Mouse (Mus musculus) heart, embryonic 10.5 days (tissue): Measurements from ENCODE around the gene Mtmr14. TPM values are rescaled to one million over a fixed set of nuclear protein-coding genes. Genes with fewer than 3 reads are reported as not detected.

Experiments used
- DNase-seq: peaks from one replicate; pipeline ENCODE4 v3.0.0-alpha.2; 2017; ENCODE audit warnings: low spot score
- H3K27ac ChIP-seq: fragments of 300-500 bp; sonication (generic); 2 replicates; pipeline ENCODE4 v1.5.1; 2016; ENCODE audit warnings: mild to moderate bottlenecking
- H3K27me3 ChIP-seq: fragments of 300-500 bp; sonication (generic); 2 replicates; pipeline ENCODE4 v1.6.1; 2016; ENCODE audit warnings: mild to moderate bottlenecking; ENCODE audit not compliant: poor library complexity, insufficient read depth, severe bottlenecking
- H3K36me3 ChIP-seq: fragments of 300-500 bp; sonication (generic); 2 replicates; pipeline ENCODE4 v1.6.1; 2016; ENCODE audit warnings: mild to moderate bottlenecking, moderate library complexity
- H3K4me1 ChIP-seq: fragments of 300-500 bp; sonication (generic); 2 replicates; pipeline ENCODE4 v1.6.1; 2016; ENCODE audit warnings: mild to moderate bottlenecking
- H3K4me3 ChIP-seq: fragments of 300-500 bp; sonication (generic); 2 replicates; pipeline ENCODE4 v1.5.1; 2016; ENCODE audit warnings: mild to moderate bottlenecking, moderate library complexity
- H3K9me3 ChIP-seq: fragments of 300-500 bp; sonication (generic); 2 replicates; pipeline ENCODE4 v1.6.1; 2016; ENCODE audit warnings: mild to moderate bottlenecking, moderate library complexity
- WGBS: fragments of 180-500 bp; shearing (Covaris S2); methylation state at CpG from one replicate; pipeline ENCODE4 v1.1.7; 2016; 5-methylcytosine and 5-hydroxymethylcytosine counted together
- polyA plus RNA-seq: library from polyadenylated mRNA; unstranded; fragments of >200 nt; fragmentation: Nextera tagmentation; extraction: Ambion mirVana; gene quantifications from 2 replicates; pipeline ENCODE4 v1.2.1, GENCODE M21; 2016

The Mtmr14 gene
- polyA plus RNA-seq, 1 experiment from 2014 or later = 36.6 TPM

GRCm38 (mm10) chr6:113308141-113308540 is 70.5 kb downstream of the Mtmr14 start:
- no peak for DNase-seq
- Histone ChIP-seq H3K4me1 (peaks cover 25% of the 10 kb centered on the region), H3K36me3 (peaks cover 32% of the 10 kb centered on the region), H3K27me3 (no peaks in the 10 kb centered on the region), H3K27ac (peak overlapping the region; percentile 100; the same call in 1 of the 2 replicates), H3K9me3 (no peaks in the 10 kb centered on the region), H3K4me3 (peak overlapping the region; percentile 80)
- WGBS = 21% methylated on average over 5 of the region's 5 CpGs

DNA sequence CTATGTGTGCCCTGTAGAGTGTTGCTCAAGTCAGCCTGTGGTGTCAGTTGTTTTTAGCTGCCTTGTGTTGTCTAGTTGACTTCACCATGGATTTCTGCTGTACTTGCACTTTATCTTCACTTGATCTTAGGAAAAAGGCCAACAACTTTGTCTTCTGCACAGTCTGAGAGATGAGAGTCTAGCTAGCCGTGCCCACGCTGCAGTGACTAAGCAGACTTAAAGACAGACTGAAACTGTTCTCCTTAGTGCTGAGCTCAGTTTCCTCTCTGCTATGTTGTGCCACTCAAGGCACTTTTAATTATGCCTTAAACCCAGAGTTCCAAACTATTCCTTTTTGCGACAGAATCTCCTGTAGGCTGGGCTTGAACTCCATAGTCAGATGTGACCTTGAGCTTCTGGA is 78.3 kb downstream of the Mtmr14 start:
- peaks cover 96% of the 10 kb centered on the region for H3K36me3 ChIP-seq
- no peak overlapping the region for H3K4me3 ChIP-seq
- WGBS = 96% methylated on average over 3 of the region's 3 CpGs
- no peaks in the 10 kb centered on the region for H3K4me1 ChIP-seq
- no peaks in the 10 kb centered on the region for H3K9me3 ChIP-seq
- H3K27me3 ChIP-seq = no peaks in the 10 kb centered on the region
- no peak for DNase-seq
- H3K27ac ChIP-seq = no peak overlapping the region

DNA sequence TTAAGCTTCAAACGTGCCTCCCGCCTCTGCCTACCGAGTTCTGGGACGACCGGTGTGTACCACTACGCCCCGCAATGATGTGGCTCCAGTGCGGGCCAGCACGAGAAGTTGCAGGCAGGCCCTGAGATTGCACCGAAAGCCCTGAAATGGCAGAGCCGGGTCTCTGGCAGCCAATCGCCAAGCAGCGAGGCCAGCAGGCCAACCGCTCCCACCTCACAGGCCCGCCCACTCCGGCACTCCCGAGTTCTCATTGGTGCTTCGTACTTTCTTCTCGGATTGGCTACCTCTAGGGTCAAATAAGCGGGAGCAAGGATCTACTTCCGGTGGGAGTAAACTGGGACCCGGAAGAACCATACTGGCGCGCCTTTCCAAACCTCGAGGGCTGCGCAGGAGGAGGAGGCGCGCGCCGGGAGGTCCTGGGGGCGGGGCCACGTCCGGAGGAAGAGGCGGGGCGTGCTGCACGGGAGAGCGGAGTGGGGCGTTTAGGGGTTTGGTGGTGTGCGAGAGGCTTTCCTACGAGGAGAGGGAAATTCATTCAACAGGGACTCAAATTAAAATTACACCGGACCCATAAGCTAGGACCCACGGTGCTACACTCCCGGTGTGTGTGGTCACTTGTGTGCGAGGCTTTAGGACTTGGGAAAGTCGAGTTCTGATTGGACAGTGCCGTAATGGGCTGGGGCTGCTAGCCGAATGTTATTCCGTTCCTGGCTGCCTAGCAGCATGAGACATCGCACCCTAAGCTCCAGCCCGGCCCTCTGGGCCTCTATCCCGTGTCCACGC is 89.1 kb downstream of the Mtmr14 start, which contains the start of gene Ogg1:
Gene Ogg1, plus strand, starts transcription at position 440 of the 783 bp plus-strand sequence.
- Histone ChIP-seq H3K4me1 (peaks cover 12% of the 10 kb centered on the region; the same call in 1 of the 2 replicates), H3K4me3 (peak within 1 kb of the TSS; percentile 69), H3K27me3 (no peaks in the 10 kb centered on the region), H3K36me3 (peaks cover 49% of the 10 kb centered on the region), H3K9me3 (no peaks in the 10 kb centered on the region), H3K27ac (peak within 1 kb of the TSS; percentile 91)
- peak; percentile 100 for DNase-seq
- 0% methylated on average over 52 of the region's 52 CpGs for WGBS

DNA sequence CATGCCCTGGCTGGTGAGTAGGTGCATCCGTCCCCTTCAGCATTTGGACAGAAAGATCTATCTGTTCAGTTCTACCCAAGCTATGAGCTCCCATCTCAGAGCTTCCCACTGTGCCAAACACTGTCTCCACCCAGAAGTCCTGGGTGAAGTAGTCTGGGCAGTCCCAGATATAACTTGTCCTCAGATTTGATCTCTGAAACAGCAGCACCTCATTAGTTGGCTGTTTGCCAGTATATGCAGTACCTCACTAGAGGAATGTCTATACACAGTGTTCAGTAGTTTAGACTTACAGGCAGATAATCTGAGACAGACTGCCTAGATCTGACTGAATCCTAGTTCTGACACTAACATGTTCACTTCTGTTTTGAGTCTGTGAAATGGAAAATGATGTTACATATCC is 91.8 kb downstream of the Mtmr14 start:
- DNase-seq = no peak
- Histone ChIP-seq H3K4me3 (no peak overlapping the region), H3K27me3 (no peaks in the 10 kb centered on the region), H3K9me3 (no peaks in the 10 kb centered on the region), H3K4me1 (peaks cover 12% of the 10 kb centered on the region; the same call in 1 of the 2 replicates), H3K36me3 (peaks cover 48% of the 10 kb centered on the region), H3K27ac (no peak overlapping the region)
- WGBS = 79% methylated on average over 1 of the region's 1 CpGs

- H3K27me3 ChIP-seq = no peaks in the 10 kb centered on the region
- no peaks in the 10 kb centered on the region for H3K9me3 ChIP-seq
- H3K4me1 ChIP-seq = peaks cover 10% of the 10 kb centered on the region; the same call in 1 of the 2 replicates
- H3K36me3 ChIP-seq = peaks cover 52% of the 10 kb centered on the region
- H3K4me3 ChIP-seq = no peak overlapping the region
- DNase-seq = no peak
- no peak overlapping the region for H3K27ac ChIP-seq
- WGBS = 45% methylated on average over 2 of the region's 2 CpGs
Measured at GRCm38 (mm10) chr6:113330547-113330946, 92.9 kb downstream of the Mtmr14 start.

Other genes starting within 250 kb of the Mtmr14 start
- gene Thumpd3, start 191.6 kb upstream of the Mtmr14 start, polyA plus RNA-seq = 51.7 and 54.8 TPM in 2 replicates
- 69.8 and 82.2 TPM in 2 replicates for gene Setd5, start 160.5 kb upstream of the Mtmr14 start, polyA plus RNA-seq
- gene Lhfpl4, start 42.5 kb upstream of the Mtmr14 start, polyA plus RNA-seq = 0.49 and 1.0 TPM in 2 replicates
- 0.05 TPM in 1 of 2 replicates, not detected in the other for gene Cpne9, start 44.5 kb downstream of the Mtmr14 start, polyA plus RNA-seq
- 15.0 and 17.7 TPM in 2 replicates for gene Brpf1, start 69.3 kb downstream of the Mtmr14 start, polyA plus RNA-seq
- 13.6 and 15.9 TPM in 2 replicates for gene Ogg1, start 89.1 kb downstream of the Mtmr14 start, polyA plus RNA-seq
- gene Camk1, start 106.1 kb downstream of the Mtmr14 start, polyA plus RNA-seq = 82.7 and 89.2 TPM in 2 replicates
- gene Tada3, start 140.0 kb downstream of the Mtmr14 start, polyA plus RNA-seq = 46.7 TPM in 2 replicates
- 330 and 356 TPM in 2 replicates for gene Arpc4, start 140.3 kb downstream of the Mtmr14 start, polyA plus RNA-seq
- 2.0 and 2.5 TPM in 2 replicates for gene Ttll3, start 151.4 kb downstream of the Mtmr14 start, polyA plus RNA-seq
- 23.4 and 26.1 TPM in 2 replicates for gene Rpusd3, start 181.5 kb downstream of the Mtmr14 start, polyA plus RNA-seq
- gene Cidec, start 197.9 kb downstream of the Mtmr14 start, polyA plus RNA-seq = 0.10 TPM in 1 of 2 replicates, not detected in the other
- 79.5 and 89.1 TPM in 2 replicates for gene Jagn1, start 204.7 kb downstream of the Mtmr14 start, polyA plus RNA-seq
- gene Il17re, start 220.6 kb downstream of the Mtmr14 start, polyA plus RNA-seq = 1.9 and 3.6 TPM in 2 replicates
- 4.3 and 4.5 TPM in 2 replicates for gene Il17rc, start 233.6 kb downstream of the Mtmr14 start, polyA plus RNA-seq
- gene Creld1, start 245.5 kb downstream of the Mtmr14 start, polyA plus RNA-seq = 42.1 and 57.8 TPM in 2 replicates